Mouse (Mus musculus) CH12.LX (cell line): Measurements from ENCODE around the gene H2-Eb1.
"Not testable (repeated sequence)": the region's sequence is repeated elsewhere in the genome, so short reads cannot be mapped to it uniquely, and the experiment has no call there.

Source experiments
- CTCF ChIP-seq, 2 experiments: IDR thresholded peaks in 1 of 2; conservative IDR thresholded peaks in 1 of 2; 2 replicates each; pipeline ENCODE4 v1.5.1; 2011 to 2012; ENCODE audit warnings: low read depth in 2 of 2, low read length in 2 of 2, improper control_type of control experiment in 1 of 2, inconsistent platforms in 1 of 2, mild to moderate bottlenecking in 1 of 2, moderate library complexity in 1 of 2
- ELF1 ChIP-seq: IDR thresholded peaks from 2 replicates; pipeline ENCODE4 v1.6.1; 2014; ENCODE audit warnings: low read depth, mild to moderate bottlenecking, inconsistent platforms, low read length, improper control_type of control experiment
- GABPA ChIP-seq: IDR thresholded peaks from 2 replicates; pipeline ENCODE4 v1.6.1; 2012; ENCODE audit warnings: low read depth, low read length, improper control_type of control experiment, inconsistent platforms; ENCODE audit not compliant: insufficient replicate concordance
- MAFK ChIP-seq: IDR thresholded peaks from 2 replicates; pipeline ENCODE4 v1.6.1; 2011; ENCODE audit warnings: low read length, improper control_type of control experiment; ENCODE audit not compliant: insufficient replicate concordance
- MYC ChIP-seq: IDR thresholded peaks from 2 replicates; pipeline ENCODE4 v1.6.1; 2011; ENCODE audit warnings: low read depth, mild to moderate bottlenecking, improper control_type of control experiment, low read length
- POLR2A ChIP-seq: IDR thresholded peaks from 2 replicates; pipeline ENCODE4 v1.6.1; 2011; ENCODE audit warnings: low read depth, mild to moderate bottlenecking, improper control_type of control experiment, low read length
- SMC3 ChIP-seq: IDR thresholded peaks from 2 replicates; pipeline ENCODE4 v1.6.1; 2011; ENCODE audit warnings: low read depth, low read length, improper control_type of control experiment
- USF1 ChIP-seq: IDR thresholded peaks from 2 replicates; pipeline ENCODE4 v1.6.1; 2014; ENCODE audit warnings: low read depth, mild to moderate bottlenecking, inconsistent platforms, low read length, improper control_type of control experiment
- USF2 ChIP-seq: conservative IDR thresholded peaks from 2 replicates; pipeline ENCODE4 v1.6.1; 2011; ENCODE audit warnings: low read depth, low read length, improper control_type of control experiment
- ZC3H11A ChIP-seq: IDR thresholded peaks from 2 replicates; pipeline ENCODE4 v1.6.1; 2012; ENCODE audit warnings: low read depth, mild to moderate bottlenecking, inconsistent platforms, low read length, improper control_type of control experiment
- ZKSCAN1 ChIP-seq: IDR thresholded peaks from 2 replicates; pipeline ENCODE4 v1.6.1; 2012; ENCODE audit warnings: low read depth, inconsistent platforms, low read length, improper control_type of control experiment, borderline replicate concordance
- ZMIZ1 ChIP-seq: IDR thresholded peaks from 2 replicates; pipeline ENCODE4 v1.6.1; 2012; ENCODE audit warnings: low read depth, mild to moderate bottlenecking, inconsistent platforms, low read length, improper control_type of control experiment

GRCm38 (mm10) chr17:34310526-34310925 is 4.9 kb downstream of the H2-Eb1 start:
- TF ChIP-seq USF1; POLR2A; CTCF (conservative IDR thresholded peaks at IDR 0.05 in 1 of 2, IDR thresholded peaks at IDR 0.05 in 1 of 2; ENCODE audit: low read depth in 2 of 2, low read length in 2 of 2); GABPA; MAFK; SMC3; MYC; ZC3H11A; USF2; ZMIZ1; ZKSCAN1; ELF1: not testable (repeated sequence)
